Comparison of ENCODE assay signal across 20 mouse cellular contexts in genomic region chr7:58392391-58393115, GRCm38 (mm10).
DNase-seq lines count a peak whose midpoint lies in the region; TF ChIP-seq lines count a peak whose summit lies in the region.
"Had no signal": no experiment of that assay in that cellular context is flagged by ENCODE, and none has a peak within 500 bp of the region (broad histone marks: within the 10 kb centered on the region; RNA-seq: fewer than 3 reads in every experiment).

No protein-coding gene starts in this region.

- H3K27me3 ChIP-seq in thymus, adult 2 months (ENCODE audit: control insufficient read depth, insufficient read depth, low read length), result no peaks in the 10 kb centered on the region
- H3K27me3 ChIP-seq: embryonic facial prominence, embryonic 15.5 days; hindbrain, embryonic 13.5 days had no signal

- no peaks in the 10 kb centered on the region for H3K36me3 ChIP-seq in thymus, adult 2 months (ENCODE audit: control insufficient read depth, insufficient read depth, low read length)
- H3K36me3 ChIP-seq: embryonic facial prominence, embryonic 15.5 days; forebrain, embryonic 10.5 days; G1E; heart, embryonic 10.5 days; hindbrain, embryonic 13.5 days had no signal

- DNase-seq in thymus, adult 2 months, result peak; percentile 11
- DNase-seq in thymus, postnatal 36 days, result no peak
- DNase-seq in CD4-positive, CD25-positive, alpha-beta regulatory T cell, adult 2 months (ENCODE audit: low read depth, low spot score), result peak; percentile 59
- DNase-seq in brain, adult 2 months (ENCODE audit: low read depth, low spot score), result peak; percentile 63
- DNase-seq in telencephalon, adult 2 months (ENCODE audit: low read depth, low spot score), result peak; percentile 44
- DNase-seq in cerebellum, adult 11 months, result no peak
- no peak for DNase-seq in left cerebral cortex, postnatal 10 days (ENCODE audit: extremely low spot score in 1 of 2, low spot score in 2 of 2)
- DNase-seq: adrenal gland, postnatal 14 days; cerebellum, adult 2 months; cerebellum, postnatal 10 days; gastrocnemius, postnatal 10 days; heart, adult 18-20 months; heart, postnatal 10 days had no signal

- intact Hi-C loops in left cerebral cortex, postnatal 10 days (cut with DNase I), result loop anchor here (10.0 kb wide), 1 partner anchor 878 kb away; the partner anchor contains the start of gene Gabra5

- no peak overlapping the region for H3K27ac ChIP-seq in thymus, adult 2 months (ENCODE audit: control insufficient read depth, insufficient read depth, low read length)
- H3K27ac ChIP-seq: embryonic facial prominence, embryonic 15.5 days; forebrain, embryonic 10.5 days; heart, embryonic 10.5 days; hindbrain, embryonic 13.5 days; hindbrain, postnatal 0 days had no signal

- 22% methylated on average over 4 of the region's 4 CpGs for WGBS in thymus, adult 2 months

- H3K4me1 ChIP-seq in thymus, adult 2 months (replicated peaks; ENCODE audit: control insufficient read depth, insufficient read depth, low read length), result no peaks in the 10 kb centered on the region
- H3K4me1 ChIP-seq: embryonic facial prominence, embryonic 15.5 days; heart, embryonic 10.5 days had no signal

- no peak for TF ChIP-seq CTCF in thymus, adult 2 months (IDR thresholded peaks at IDR 0.05; ENCODE audit: borderline replicate concordance, control insufficient read depth, extremely low read depth, insufficient read depth, low read length, poor library complexity)

- TF ChIP-seq POLR2A in thymus, adult 2 months (IDR thresholded peaks at IDR 0.05; ENCODE audit: control insufficient read depth, extremely low read depth, insufficient read depth, low read length, poor library complexity), result no peak

- H3K4me3 ChIP-seq in thymus, adult 2 months (ENCODE audit: control insufficient read depth, insufficient read depth, low read length), result no peak overlapping the region
- H3K4me3 ChIP-seq: embryonic facial prominence, embryonic 15.5 days; erythroblast, embryonic 14.5 days; forebrain, embryonic 10.5 days; heart, embryonic 10.5 days; hindbrain, embryonic 13.5 days had no signal

Comparison
In these comparisons a context has a peak if more than half of its experiments do, and no peak if none do; other contexts are left out.
1. DNase-seq: peak in thymus, adult 2 months (single experiment), CD4-positive, CD25-positive, alpha-beta regulatory T cell, adult 2 months (single experiment), brain, adult 2 months (single experiment) and telencephalon, adult 2 months (single experiment); none in thymus, postnatal 36 days (0 of 2), cerebellum, adult 11 months (single experiment) and left cerebral cortex, postnatal 10 days (0 of 2).